Comparison of ENCODE assay signal across 8 mouse cellular contexts in genomic region chr14:37068516-37068915, GRCm38 (mm10). TPM values are rescaled to one million over a fixed set of nuclear protein-coding genes. Genes with fewer than 3 reads are reported as not detected.
DNase-seq lines count a peak whose midpoint lies in the region; ATAC-seq and TF ChIP-seq lines count a peak whose summit lies in the region.
"Had no signal": no experiment of that assay in that cellular context is flagged by ENCODE, and none has a peak within 500 bp of the region (broad histone marks: within the 10 kb centered on the region; RNA-seq: fewer than 3 reads in every experiment).

No protein-coding gene starts in this region.

- TF ChIP-seq CTCF in lung, embryonic 14.5 days (IDR thresholded peaks at IDR 0.05; ENCODE audit: low read depth): no peak
- no peak for TF ChIP-seq CTCF in lung, adult 2 months (IDR thresholded peaks at IDR 0.05; ENCODE audit: insufficient read depth, low read length)

- ATAC-seq in lung, embryonic 14.5 days (ENCODE audit: insufficient read depth): no peak
- no peak for ATAC-seq in embryonic facial prominence, embryonic 11.5 days (replicated peaks; ENCODE audit: insufficient number of reproducible peaks, low FRiP score, low TSS enrichment, low read depth)
- ATAC-seq in limb, embryonic 14.5 days (ENCODE audit: low FRiP score, low read depth): 0 out of 2 replicates have a peak, but pooled peaks have one; percentile 44
- ATAC-seq in monocyte, adult 5-6 weeks (replicated peaks; ENCODE audit: insufficient number of reproducible peaks, low FRiP score, low TSS enrichment, poor library complexity, severe bottlenecking): no peak

- WGBS in lung, embryonic 14.5 days: 15% methylated on average over 9 of the region's 9 CpGs
- 16% methylated on average over 9 of the region's 9 CpGs for WGBS in lung, adult 2 months
- 19% methylated on average over 9 of the region's 9 CpGs for WGBS in embryonic facial prominence, embryonic 11.5 days
- 20% methylated on average over 9 of the region's 9 CpGs for WGBS in limb, embryonic 14.5 days

- DNase-seq in lung, embryonic 14.5 days: peak; percentile 89
- no peak for DNase-seq in lung, adult 2 months
- peak; percentile 38 to 79 for DNase-seq in adrenal gland, adult (ENCODE audit: inconsistent age in 2 of 2, low spot score in 1 of 2)
- DNase-seq in embryonic facial prominence, embryonic 11.5 days (ENCODE audit: low spot score): peak; percentile 79
- DNase-seq in limb, embryonic 14.5 days (ENCODE audit: low spot score): peak; percentile 92
- peak; percentile 35 for DNase-seq in urinary bladder, postnatal 25 days (ENCODE audit: low spot score)

- TF ChIP-seq POLR2A in lung, adult 2 months (IDR thresholded peaks at IDR 0.05; ENCODE audit: borderline replicate concordance, extremely low read depth, low read depth, low read length): no peak
- TF ChIP-seq POLR2A in limb, embryonic 14.5 days (IDR thresholded peaks at IDR 0.05; ENCODE audit: borderline replicate concordance, extremely low read depth, insufficient read depth, insufficient read length): no peak

- no peak overlapping the region for H3K4me2 ChIP-seq in lung, embryonic 14.5 days
- H3K4me2 ChIP-seq in embryonic facial prominence, embryonic 11.5 days (ENCODE audit: low read depth, low read length): no peak overlapping the region
- no peak overlapping the region for H3K4me2 ChIP-seq in limb, embryonic 14.5 days (replicated peaks; ENCODE audit: low read depth, low read length, severe bottlenecking)
- H3K4me2 ChIP-seq: embryonic facial prominence, embryonic 13.5 days had no signal

- H3K9ac ChIP-seq in lung, embryonic 14.5 days: no peak overlapping the region
- H3K9ac ChIP-seq in embryonic facial prominence, embryonic 11.5 days (replicated peaks; ENCODE audit: low read length): no peak overlapping the region
- no peak overlapping the region for H3K9ac ChIP-seq in limb, embryonic 14.5 days (ENCODE audit: low read depth, low read length, severe bottlenecking)
- H3K9ac ChIP-seq: embryonic facial prominence, embryonic 13.5 days had no signal

- H3K27me3 ChIP-seq in lung, embryonic 14.5 days (ENCODE audit: insufficient read depth, low read length): no peaks in the 10 kb centered on the region
- no peaks in the 10 kb centered on the region for H3K27me3 ChIP-seq in embryonic facial prominence, embryonic 11.5 days (ENCODE audit: control insufficient read depth, insufficient read depth, low read length)
- no peaks in the 10 kb centered on the region for H3K27me3 ChIP-seq in limb, embryonic 14.5 days (ENCODE audit: control insufficient read depth, insufficient read depth, low read length)
- H3K27me3 ChIP-seq: embryonic facial prominence, embryonic 13.5 days had no signal

- no peaks in the 10 kb centered on the region for H3K9me3 ChIP-seq in lung, embryonic 14.5 days (ENCODE audit: low read depth, low read length)
- no peaks in the 10 kb centered on the region for H3K9me3 ChIP-seq in embryonic facial prominence, embryonic 11.5 days (replicated peaks; ENCODE audit: control insufficient read depth, low read length)
- H3K9me3 ChIP-seq in limb, embryonic 14.5 days (ENCODE audit: control insufficient read depth, low read length): no peaks in the 10 kb centered on the region
- H3K9me3 ChIP-seq: embryonic facial prominence, embryonic 13.5 days had no signal

- no peaks in the 10 kb centered on the region for H3K36me3 ChIP-seq in lung, embryonic 14.5 days (ENCODE audit: insufficient read depth)
- no peaks in the 10 kb centered on the region for H3K36me3 ChIP-seq in embryonic facial prominence, embryonic 11.5 days (replicated peaks; ENCODE audit: control insufficient read depth, insufficient read depth, low read depth, low read length)
- no peaks in the 10 kb centered on the region for H3K36me3 ChIP-seq in limb, embryonic 14.5 days (ENCODE audit: control insufficient read depth, insufficient read depth, low read length)
- H3K36me3 ChIP-seq: embryonic facial prominence, embryonic 13.5 days had no signal

- H3K27ac ChIP-seq in lung, embryonic 14.5 days (ENCODE audit: low read depth): no peak overlapping the region
- H3K27ac ChIP-seq in embryonic facial prominence, embryonic 11.5 days (replicated peaks; ENCODE audit: low read depth, low read length): no peak overlapping the region
- H3K27ac ChIP-seq in limb, embryonic 14.5 days (replicated peaks; ENCODE audit: low read depth, low read length): no peak overlapping the region
- H3K27ac ChIP-seq: embryonic facial prominence, embryonic 13.5 days had no signal

- no peak overlapping the region for H3K4me3 ChIP-seq in lung, embryonic 14.5 days (ENCODE audit: low read depth, low read length)
- H3K4me3 ChIP-seq in lung, adult 2 months (replicated peaks; ENCODE audit: extremely low read depth, low read depth, low read length): no peak overlapping the region
- no peak overlapping the region for H3K4me3 ChIP-seq in embryonic facial prominence, embryonic 11.5 days (ENCODE audit: low read depth, low read length)
- H3K4me3 ChIP-seq in limb, embryonic 14.5 days (replicated peaks; ENCODE audit: low read length): no peak overlapping the region
- H3K4me3 ChIP-seq: embryonic facial prominence, embryonic 13.5 days had no signal

- no peaks in the 10 kb centered on the region for H3K4me1 ChIP-seq in lung, embryonic 14.5 days (ENCODE audit: insufficient read depth)
- H3K4me1 ChIP-seq in lung, adult 2 months (ENCODE audit: control insufficient read depth, insufficient read depth, low read length): no peaks in the 10 kb centered on the region
- no peaks in the 10 kb centered on the region for H3K4me1 ChIP-seq in embryonic facial prominence, embryonic 11.5 days (ENCODE audit: control insufficient read depth, insufficient read depth, low read length)
- no peaks in the 10 kb centered on the region for H3K4me1 ChIP-seq in limb, embryonic 14.5 days (ENCODE audit: control insufficient read depth, insufficient read depth, low read length)
- H3K4me1 ChIP-seq: embryonic facial prominence, embryonic 13.5 days had no signal

RNA-seq across cellular contexts. Expression of gene Lrit2, which starts 0.8 kb away (rescaled TPM):
- polyA plus RNA-seq in lung, embryonic 14.5 days (2014; fragmentation: Nextera tagmentation; extraction: Ambion mirVana): not detected in 2 replicates
- polyA plus RNA-seq in lung, adult 2 months (2012; rRNA removed): not detected in 2 replicates
- polyA plus RNA-seq in embryonic facial prominence, embryonic 11.5 days (2014; fragmentation: Nextera tagmentation; extraction: Ambion mirVana): not detected in 2 replicates
- not detected in 2 replicates for polyA plus RNA-seq in limb, embryonic 14.5 days (2012; rRNA removed)
- not detected in 2 replicates for polyA plus RNA-seq in limb, embryonic 14.5 days (2014; fragmentation: Nextera tagmentation; extraction: Ambion mirVana)
- not detected in 3 replicates for total RNA-seq in monocyte, adult 5-6 weeks (2017)
- polyA plus RNA-seq: embryonic facial prominence, embryonic 13.5 days had no signal

RNA-seq across cellular contexts. Expression of gene Lrit1, which starts 13.9 kb away (rescaled TPM):
- not detected in 2 replicates for polyA plus RNA-seq in lung, embryonic 14.5 days (2014; fragmentation: Nextera tagmentation; extraction: Ambion mirVana)
- polyA plus RNA-seq in lung, adult 2 months (2012; rRNA removed): not detected in 2 replicates
- polyA plus RNA-seq in embryonic facial prominence, embryonic 11.5 days (2014; fragmentation: Nextera tagmentation; extraction: Ambion mirVana): not detected in 2 replicates
- polyA plus RNA-seq in limb, embryonic 14.5 days (2012; rRNA removed): not detected in 2 replicates
- not detected in 2 replicates for polyA plus RNA-seq in limb, embryonic 14.5 days (2014; fragmentation: Nextera tagmentation; extraction: Ambion mirVana)
- not detected in 3 replicates for total RNA-seq in monocyte, adult 5-6 weeks (2017)
- polyA plus RNA-seq: embryonic facial prominence, embryonic 13.5 days had no signal

RNA-seq across cellular contexts. Expression of gene Rgr, which starts 19.8 kb away (rescaled TPM):
- not detected in 2 replicates for polyA plus RNA-seq in lung, embryonic 14.5 days (2014; fragmentation: Nextera tagmentation; extraction: Ambion mirVana)
- not detected in 2 replicates for polyA plus RNA-seq in lung, adult 2 months (2012; rRNA removed)
- polyA plus RNA-seq in embryonic facial prominence, embryonic 11.5 days (2014; fragmentation: Nextera tagmentation; extraction: Ambion mirVana): not detected in 2 replicates
- polyA plus RNA-seq in limb, embryonic 14.5 days (2012; rRNA removed): 0.62 and 0.83 TPM in 2 replicates
- polyA plus RNA-seq in limb, embryonic 14.5 days (2014; fragmentation: Nextera tagmentation; extraction: Ambion mirVana): 0.25 and 0.55 TPM in 2 replicates
- total RNA-seq in monocyte, adult 5-6 weeks (2017): not detected in 3 replicates

RNA-seq across cellular contexts. Expression of gene Cdhr1, which starts 29.6 kb away (rescaled TPM):
- polyA plus RNA-seq in lung, embryonic 14.5 days (2014; fragmentation: Nextera tagmentation; extraction: Ambion mirVana): not detected in 2 replicates
- polyA plus RNA-seq in lung, adult 2 months (2012; rRNA removed): 0.08 and 0.24 TPM in 2 replicates
- 3.1 and 4.1 TPM in 2 replicates for polyA plus RNA-seq in embryonic facial prominence, embryonic 11.5 days (2014; fragmentation: Nextera tagmentation; extraction: Ambion mirVana)
- 0.42 and 0.45 TPM in 2 replicates for polyA plus RNA-seq in limb, embryonic 14.5 days (2012; rRNA removed)
- polyA plus RNA-seq in limb, embryonic 14.5 days (2014; fragmentation: Nextera tagmentation; extraction: Ambion mirVana): 0.47 and 0.48 TPM in 2 replicates
- 0.10 TPM in 1 of 3 replicates, not detected in the others for total RNA-seq in monocyte, adult 5-6 weeks (2017)

RNA-seq across cellular contexts. Expression of gene 2610528A11Rik, which starts 45.3 kb away (rescaled TPM):
- 0.28 and 0.37 TPM in 2 replicates for polyA plus RNA-seq in lung, embryonic 14.5 days (2014; fragmentation: Nextera tagmentation; extraction: Ambion mirVana)
- 2.4 and 9.5 TPM in 2 replicates for polyA plus RNA-seq in lung, adult 2 months (2012; rRNA removed)
- 0.39 and 0.42 TPM in 2 replicates for polyA plus RNA-seq in embryonic facial prominence, embryonic 11.5 days (2014; fragmentation: Nextera tagmentation; extraction: Ambion mirVana)
- polyA plus RNA-seq in limb, embryonic 14.5 days (2012; rRNA removed): 3.8 and 5.5 TPM in 2 replicates
- polyA plus RNA-seq in limb, embryonic 14.5 days (2014; fragmentation: Nextera tagmentation; extraction: Ambion mirVana): 4.5 and 7.6 TPM in 2 replicates
- total RNA-seq in monocyte, adult 5-6 weeks (2017): 7.5 TPM in 1 of 3 replicates, not detected in the others
